Mouse (Mus musculus): Measurements from ENCODE around the gene Olfr12.

The Olfr12 gene

DNA sequence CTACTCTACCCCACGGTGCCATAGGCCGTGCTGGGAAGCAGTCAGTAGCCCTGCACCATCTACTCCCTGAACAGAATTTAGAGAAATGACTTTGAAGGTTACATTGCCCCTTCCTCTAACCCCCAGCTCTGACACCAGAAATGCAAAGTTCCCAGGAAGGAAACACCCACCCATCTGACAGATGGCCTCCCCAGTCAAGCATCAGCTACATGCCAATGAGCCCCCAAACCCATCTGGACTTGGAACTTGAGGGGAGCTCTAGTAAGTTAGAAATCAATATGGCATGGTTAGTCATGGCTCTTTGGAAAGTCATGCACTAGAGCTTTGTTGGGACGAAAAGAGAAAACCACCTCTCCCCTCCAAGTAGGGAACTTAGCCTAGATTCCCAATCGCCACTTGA lies 21.1 kb downstream of the Olfr12 start:
- no peak for DNase-seq (ENCODE audit: extremely low spot score, low read depth, low spot score)

DNA sequence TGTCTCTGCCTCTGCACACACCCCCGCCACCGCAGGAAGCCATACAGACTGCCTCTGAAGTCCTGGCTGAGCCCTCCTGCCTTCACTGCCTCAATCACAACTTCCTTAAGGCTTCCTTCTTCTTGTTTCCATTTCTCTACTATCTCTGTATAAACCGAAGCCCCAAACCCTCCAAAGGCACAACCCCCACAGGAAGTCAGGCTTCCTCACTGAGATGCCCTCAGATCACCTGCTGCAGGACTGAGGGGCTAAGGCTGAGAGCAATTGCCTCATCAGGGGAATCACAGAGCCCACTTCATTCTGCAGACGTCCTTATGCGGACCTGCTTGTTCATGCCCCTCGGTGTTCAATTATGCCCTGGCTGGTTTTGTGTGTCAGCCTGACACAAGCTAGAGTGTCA lies 22.8 kb downstream of the Olfr12 start:
- no peak for DNase-seq (ENCODE audit: extremely low spot score, low read depth, low spot score)

DNA sequence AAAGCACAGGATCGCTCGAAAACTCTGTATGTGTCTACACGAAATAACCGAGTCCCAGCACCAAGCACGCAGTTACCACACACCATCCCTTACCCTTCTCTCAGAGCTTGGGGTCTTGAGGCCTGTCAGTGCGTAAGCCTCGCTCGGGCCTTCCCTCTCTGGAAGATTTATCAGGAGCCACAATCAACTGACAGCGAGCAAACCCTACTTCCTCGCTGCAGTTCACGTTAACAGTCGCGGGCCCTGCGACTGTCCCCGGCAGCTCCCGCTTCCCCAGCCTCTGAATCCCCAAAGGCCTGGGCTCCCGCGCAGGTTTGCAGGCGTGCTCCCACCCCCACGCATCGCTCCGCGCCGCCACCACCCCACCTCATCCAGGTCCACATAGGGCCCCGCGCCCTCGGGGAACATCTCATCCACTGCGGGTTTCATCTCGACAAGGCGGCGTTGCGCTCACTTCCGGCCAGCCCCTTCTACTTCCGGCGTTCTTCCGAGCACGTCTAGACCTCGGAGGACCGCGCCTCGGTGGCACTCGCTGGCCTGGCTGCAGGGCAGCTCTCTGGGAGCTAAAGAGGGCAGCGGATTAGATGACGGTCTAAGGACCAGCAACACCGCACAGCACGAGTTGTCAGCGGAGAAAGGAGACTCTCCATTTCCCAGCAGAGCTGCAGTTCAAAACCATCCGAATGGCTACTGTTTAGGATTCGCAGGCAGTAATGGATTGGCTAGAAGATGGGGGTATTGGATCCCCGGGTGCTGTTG lies 24.1 kb downstream of the Olfr12 start, which contains the start of gene Cops9:
TSS of gene Cops9 (minus strand) at position 472 of the 759 bp plus-strand sequence.
- peak; percentile 56 for DNase-seq (ENCODE audit: extremely low spot score, low read depth, low spot score)

DNA sequence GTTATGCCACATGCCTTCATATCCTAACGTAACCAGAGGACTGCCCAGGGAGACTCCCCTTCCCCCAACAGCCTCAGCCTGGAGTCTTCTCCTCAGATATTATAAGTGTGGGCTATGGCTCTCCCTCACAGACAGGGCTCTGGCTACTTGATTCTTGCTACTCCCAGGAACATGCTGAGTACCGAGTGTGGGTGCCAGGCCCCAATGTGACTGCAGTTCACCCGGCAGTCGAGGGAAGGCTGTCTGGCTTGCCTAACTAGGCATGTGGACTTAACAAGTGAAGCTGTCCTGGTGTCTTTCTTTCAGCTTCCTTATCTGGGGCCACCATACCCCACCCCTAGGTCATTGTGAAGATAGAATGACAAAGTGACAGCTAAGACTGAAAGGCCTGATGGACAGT lies 26.1 kb downstream of the Olfr12 start:
- DNase-seq (ENCODE audit: extremely low spot score, low read depth, low spot score), result no peak

DNA sequence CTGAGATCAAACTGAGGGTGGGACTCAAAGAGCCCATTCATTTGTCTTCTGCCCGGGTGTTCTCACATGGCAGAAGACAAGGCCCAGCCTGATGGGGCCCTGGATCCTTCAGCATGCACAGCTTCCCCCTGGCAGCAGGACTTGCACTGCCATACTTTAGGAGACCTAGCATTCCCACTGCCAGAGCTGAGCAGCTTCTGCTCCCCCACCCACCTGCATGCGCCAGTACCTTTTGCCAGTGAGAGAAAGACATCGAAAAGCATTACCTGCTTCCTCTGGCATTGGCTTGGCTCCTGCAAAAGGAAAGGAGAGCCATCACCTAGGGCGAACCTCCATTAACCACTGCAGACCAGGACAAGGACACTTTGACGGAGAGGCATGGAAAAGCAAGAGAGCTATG lies 27.3 kb downstream of the Olfr12 start:
- DNase-seq (ENCODE audit: extremely low spot score, low read depth, low spot score), result no peak

DNA sequence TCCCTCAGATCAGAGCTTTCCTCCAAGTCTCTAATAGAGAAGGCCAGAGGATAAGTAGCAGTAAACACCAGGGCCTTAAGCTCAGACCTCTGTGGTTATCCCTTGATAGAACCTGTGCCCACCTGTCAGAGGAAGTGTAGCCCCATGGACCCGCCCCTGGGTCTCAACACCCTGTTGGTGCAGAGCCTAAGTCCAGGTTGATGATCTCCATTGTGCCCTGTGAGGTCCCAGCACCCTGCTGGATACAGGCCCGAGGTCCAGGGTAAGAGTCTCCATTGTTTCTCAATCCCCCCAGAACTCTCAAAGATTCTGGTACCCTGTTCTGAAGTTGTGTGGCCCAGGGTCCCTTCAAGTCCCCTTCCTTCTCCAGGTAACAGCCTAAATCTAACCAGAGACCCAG lies 28.5 kb downstream of the Olfr12 start:
- DNase-seq (ENCODE audit: extremely low spot score, low read depth, low spot score), result no peak

DNA sequence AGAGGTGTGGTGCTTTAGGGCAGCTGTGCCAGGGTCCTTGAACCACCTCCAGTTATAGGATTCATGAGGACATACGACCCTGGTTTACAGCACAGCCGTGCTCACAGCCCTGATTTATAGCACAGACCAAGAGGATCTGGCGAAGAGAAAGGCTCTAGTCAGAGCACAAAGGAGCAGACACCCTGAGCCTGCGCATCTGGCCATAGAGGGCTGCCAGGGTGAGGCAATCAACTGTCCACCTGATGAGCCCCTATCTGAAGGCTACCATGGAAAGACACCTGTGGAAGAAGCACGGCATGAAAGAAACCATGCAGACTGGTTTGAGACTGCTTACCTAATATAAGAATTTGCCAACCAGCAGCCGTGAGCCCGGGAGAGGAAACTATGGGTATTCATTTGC lies 29.0 kb downstream of the Olfr12 start:
- no peak for DNase-seq (ENCODE audit: extremely low spot score, low read depth, low spot score)

DNA sequence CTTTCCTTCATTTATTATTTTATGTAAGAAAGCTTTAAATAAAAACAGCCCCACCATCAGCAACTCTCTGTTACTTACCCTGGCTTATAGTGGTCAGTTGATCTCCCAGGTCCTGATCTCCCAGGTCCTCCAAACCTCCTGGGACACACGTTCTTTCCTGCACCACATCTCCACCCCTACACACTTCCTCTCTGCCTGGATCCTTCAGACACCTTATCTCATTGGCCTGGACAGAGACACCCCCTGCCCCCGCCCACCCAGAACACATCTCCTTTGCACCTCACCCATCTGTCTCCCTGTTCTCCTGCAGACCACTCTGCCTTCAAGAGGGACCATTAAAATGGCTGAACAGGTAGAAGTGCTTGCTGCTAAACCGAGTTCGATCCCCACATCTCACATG lies 29.4 kb downstream of the Olfr12 start:
- DNase-seq (ENCODE audit: extremely low spot score, low read depth, low spot score), result no peak

DNA sequence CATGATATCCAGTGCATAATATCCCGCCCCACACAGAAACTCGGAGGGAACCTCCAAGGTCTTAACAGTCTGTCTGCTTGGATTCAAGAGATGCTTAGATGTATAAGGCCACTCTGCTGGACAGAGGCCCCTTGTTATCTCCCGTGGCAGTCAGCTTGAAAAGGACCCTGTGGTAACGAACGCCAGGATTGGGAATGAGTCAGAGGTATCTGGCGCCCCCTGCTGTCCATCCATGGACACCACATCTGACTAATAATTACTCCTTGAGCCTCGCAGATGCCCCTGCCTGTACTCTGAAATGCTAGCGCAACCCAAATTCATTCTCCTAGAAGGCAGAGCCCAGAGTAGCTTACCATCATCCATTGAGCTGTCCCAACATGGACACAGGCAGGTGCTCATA lies 30.2 kb downstream of the Olfr12 start:
- DNase-seq (ENCODE audit: extremely low spot score, low read depth, low spot score), result peak; percentile 50

DNA sequence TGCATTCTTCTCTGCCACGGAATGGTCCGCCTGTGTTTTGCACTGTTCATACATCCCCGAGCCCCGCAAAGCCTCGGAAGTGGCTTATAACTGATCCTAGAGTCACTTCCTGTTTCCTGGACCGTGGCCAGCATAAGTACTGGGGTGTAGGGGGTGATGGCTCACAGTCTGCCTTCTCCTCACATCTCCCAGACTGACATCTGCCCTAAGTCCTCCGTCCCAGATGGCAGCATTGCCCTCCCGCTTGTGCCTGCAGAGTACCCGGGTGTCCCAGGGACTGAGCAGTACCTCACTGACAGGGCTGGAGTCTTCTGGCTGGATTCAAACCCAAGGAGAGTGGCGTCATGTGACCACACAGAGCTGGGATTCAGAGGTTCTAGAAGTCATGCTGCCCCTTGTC lies 30.6 kb downstream of the Olfr12 start:
- no peak for DNase-seq (ENCODE audit: extremely low spot score, low read depth, low spot score)

DNA sequence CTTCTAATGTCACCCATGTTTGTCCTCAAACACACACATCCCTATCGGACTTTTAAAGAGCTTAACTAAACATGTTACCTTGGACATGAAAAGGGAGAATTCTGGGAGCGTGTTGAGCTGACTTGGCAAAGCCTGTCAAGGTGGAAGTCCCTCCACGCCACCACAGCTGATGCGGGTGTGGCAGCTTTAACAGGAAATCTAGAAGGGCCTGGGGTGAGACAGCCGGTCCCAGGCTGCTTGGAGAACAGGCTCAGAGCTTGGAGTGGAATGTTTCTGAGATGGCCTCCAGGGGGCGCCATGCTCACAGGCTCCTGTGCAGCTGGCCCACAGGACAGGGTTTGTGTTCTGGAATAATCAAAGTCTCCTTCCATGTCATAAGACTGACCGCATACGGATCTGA lies 31.1 kb downstream of the Olfr12 start, which contains the start of gene Otos:
TSS of gene Otos (minus strand) at position 169 of the 400 bp plus-strand sequence.
- peak; percentile 46 for DNase-seq (ENCODE audit: extremely low spot score, low read depth, low spot score)

DNA sequence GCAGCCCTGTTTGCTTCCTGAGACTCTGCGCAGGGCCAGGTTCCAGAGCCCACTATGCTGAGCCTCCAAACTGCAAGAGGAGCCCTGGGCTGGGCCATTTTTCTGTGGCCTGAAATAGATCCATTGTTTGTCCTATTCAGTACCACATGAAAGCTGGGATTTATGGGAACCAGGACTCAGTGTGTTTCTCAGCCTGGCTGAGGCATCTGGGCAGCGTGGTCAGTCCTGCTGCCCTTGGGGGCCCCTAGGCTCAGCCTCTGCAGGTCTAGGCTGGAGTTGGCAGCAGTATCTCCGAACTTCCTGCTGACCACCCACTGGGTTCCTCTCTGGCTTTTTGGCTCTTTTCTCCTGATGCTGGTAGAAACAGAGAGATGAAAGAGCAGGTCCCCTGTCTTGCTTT lies 33.9 kb downstream of the Olfr12 start:
- no peak for DNase-seq (ENCODE audit: extremely low spot score, low read depth, low spot score)

DNA sequence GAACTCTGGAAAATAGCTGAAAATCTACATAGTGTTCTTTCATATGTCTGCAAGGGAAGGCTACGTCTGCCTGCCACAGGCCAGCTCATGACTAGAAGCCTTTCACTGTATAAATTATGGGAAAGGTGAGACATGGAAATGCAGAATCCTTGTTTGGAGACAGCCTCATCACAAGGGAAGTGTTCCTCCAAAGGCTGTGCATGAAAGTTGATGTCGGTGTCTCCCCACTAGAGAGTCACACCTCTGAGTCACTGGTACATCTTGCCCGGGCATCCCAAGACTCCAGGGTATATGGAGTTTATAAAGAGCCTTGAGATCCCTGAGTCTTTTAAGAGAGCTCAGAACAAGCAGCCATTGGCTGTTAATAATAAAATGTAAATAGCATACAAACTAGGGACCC lies 35.6 kb downstream of the Olfr12 start:
- no peak for DNase-seq (ENCODE audit: extremely low spot score, low read depth, low spot score)

DNA sequence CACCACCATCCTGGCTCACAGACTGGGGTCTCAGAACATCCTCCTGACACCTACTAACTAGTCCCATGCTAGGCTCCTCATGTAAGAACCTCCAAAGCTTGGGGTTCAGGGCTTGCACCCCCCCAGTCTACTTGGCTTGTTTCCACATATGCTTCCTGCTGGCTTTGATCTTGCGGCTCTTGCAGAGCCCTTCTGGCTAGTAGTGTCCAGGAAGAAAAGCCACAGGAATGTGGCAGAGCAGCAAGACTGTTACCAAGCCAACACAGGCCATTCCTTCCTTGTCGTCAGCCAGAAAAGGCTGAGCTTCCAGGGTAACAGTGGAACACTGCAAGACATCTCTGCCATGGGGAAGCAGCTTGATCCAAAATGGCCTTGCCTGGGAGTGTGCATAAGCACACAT lies 37.1 kb downstream of the Olfr12 start:
- no peak for DNase-seq (ENCODE audit: extremely low spot score, low read depth, low spot score)

DNA sequence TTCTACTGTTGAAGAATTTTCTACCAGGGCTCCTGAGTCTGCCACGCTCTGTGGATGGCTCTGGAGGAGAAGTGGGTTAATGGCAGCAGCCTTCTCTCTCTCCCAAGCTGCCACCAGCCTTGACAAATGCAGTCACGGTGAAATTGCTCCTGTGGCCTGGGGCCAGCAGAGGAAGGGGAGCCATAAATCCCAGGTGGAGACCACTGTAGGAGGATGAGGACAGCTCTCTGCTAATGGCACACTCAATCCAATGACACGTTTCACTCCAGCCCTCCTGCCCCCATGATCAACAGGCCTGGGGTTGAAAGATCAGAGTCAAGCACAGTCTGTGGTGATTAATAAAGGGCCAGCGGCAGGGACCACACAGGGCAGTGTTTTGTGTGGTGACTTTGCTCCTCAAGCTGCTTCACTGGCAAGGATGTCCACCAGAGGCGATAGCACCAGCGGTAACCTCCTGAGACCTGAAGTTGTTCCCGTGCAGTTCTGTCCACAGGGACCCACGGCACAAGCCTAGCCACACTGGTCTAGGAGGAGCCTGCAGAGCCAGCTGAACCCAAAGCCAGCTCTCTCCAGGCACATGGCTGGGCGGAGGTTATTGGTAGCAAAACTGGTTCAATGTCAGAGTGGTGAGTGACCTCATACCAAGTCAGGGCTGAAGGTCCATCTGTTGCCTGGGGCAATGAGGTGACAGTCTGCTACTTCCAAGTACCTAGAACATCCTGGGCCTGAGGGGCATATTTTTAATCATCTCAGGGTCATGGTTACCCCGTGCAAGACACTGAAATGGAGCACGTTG lies 39.6 kb downstream of the Olfr12 start:
- no peak for DNase-seq (ENCODE audit: extremely low spot score, low read depth, low spot score)

DNA sequence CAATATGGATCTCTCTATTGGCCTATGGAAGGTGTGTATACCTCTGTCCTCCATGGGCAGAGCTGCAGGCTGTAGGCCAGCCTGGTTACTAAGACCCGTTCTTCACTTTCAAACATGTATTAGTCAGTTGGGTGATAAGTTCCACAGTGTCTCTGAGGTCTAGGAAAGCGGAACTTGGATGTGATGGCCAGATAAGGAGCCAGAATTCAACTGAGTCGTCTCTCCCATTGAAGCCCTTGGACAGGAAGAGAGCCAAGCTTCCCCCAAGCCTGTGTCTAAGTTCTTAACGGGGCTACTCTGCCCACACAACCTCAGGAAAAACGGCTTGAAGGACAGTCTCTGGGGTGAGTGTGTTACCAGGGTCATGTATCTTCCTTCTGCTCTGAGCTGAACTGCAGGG lies 41.8 kb downstream of the Olfr12 start:
- no peak for DNase-seq (ENCODE audit: extremely low spot score, low read depth, low spot score)

DNA sequence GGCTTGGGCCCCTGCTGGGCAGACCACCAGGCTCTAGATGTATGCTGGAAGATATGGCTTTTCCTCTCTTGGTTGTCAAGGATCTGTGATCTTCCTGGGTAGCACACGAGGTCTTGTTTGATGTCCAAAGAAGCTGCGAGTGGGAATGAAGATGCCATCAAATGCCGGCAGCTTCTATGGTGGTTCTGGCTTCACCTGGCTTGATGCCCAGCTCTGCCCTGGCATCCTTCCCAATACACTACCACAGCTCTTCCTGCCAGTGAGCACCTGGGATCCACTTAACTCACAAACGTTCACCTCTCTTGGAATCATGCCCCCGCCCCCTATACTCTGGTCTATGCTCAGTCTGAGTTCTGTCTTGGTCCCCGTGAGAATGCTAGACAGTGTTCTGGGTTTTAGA lies 49.5 kb downstream of the Olfr12 start:
- DNase-seq (ENCODE audit: extremely low spot score, low read depth, low spot score), result no peak

DNA sequence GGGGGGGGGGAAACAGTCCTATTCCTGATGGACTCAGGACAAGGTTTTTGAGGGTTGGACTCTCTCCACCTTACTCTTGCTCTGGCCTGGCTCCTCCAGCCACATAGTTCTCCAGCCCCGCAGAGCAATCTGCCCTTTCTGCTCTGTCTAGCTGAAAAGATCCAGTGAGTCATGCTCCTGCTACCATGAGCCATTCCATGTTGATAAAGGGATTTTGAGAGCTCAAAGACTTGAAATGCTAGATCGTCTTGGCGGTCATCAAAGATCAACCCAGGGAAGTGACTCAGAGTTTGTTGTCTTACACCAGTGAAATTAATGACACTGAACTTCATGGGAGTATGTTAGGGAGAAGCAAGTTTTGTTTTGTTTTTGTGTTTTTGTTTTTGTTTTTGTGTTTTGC lies 51.8 kb downstream of the Olfr12 start:
- DNase-seq (ENCODE audit: extremely low spot score, low read depth, low spot score), result no peak

DNA sequence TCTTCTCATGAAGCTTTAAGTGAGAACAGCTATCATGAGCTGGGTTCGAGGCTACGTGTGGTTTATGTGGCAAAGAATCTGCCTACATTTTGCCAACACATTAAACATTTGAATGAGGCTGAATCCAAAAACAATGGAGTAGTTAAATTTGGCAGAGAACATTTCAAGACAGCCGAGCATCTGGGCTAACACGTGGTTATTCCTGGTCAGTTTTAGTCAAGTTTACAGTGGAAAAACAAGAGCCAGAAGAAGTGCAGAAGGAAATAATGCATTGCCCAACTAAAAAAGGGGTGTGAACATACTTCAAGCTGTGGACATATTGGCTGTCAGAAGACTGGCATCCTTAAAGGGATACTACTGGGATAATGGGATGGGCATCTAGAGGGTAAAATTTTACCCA lies 53.7 kb downstream of the Olfr12 start:
- DNase-seq (ENCODE audit: extremely low spot score, low read depth, low spot score), result no peak
